Mouse (Mus musculus) CD4-positive helper T cell, adult 2 months (primary cell): ENCODE results near the gene Cacna2d4.

Experiments
- DNase-seq: peaks from one replicate; pipeline ENCODE4 v3.0.0-alpha.2; 2012; ENCODE audit warnings: low read depth, missing footprints, low spot score

The Cacna2d4 gene

GRCm38 (mm10) chr6:119220297-119220696, 16.0 kb upstream of the Cacna2d4 start:
- peak; percentile 46 for DNase-seq

- DNase-seq = no peak
These were observed 11.7 kb upstream of the Cacna2d4 start for GRCm38 (mm10) chr6:119224451-119225195.

- no peak for DNase-seq
These were observed 11.1 kb upstream of the Cacna2d4 start for GRCm38 (mm10) chr6:119225226-119225625.

- no peak for DNase-seq
These were observed 10.6 kb upstream of the Cacna2d4 start for GRCm38 (mm10) chr6:119225731-119226130.

- no peak for DNase-seq
These were observed 9.3 kb upstream of the Cacna2d4 start for GRCm38 (mm10) chr6:119227001-119227400.

- DNase-seq = no peak
These were observed 7.3 kb upstream of the Cacna2d4 start for GRCm38 (mm10) chr6:119228861-119229603.

- DNase-seq = no peak
These were observed 3.3 kb upstream of the Cacna2d4 start for GRCm38 (mm10) chr6:119233066-119233465.

- no peak for DNase-seq
These were observed 885 bp upstream of the Cacna2d4 start for GRCm38 (mm10) chr6:119235441-119235840.

- DNase-seq = no peak
These were observed 1.2 kb downstream of the Cacna2d4 start for GRCm38 (mm10) chr6:119237427-119237989.

- DNase-seq = no peak
These were observed 3.1 kb downstream of the Cacna2d4 start for GRCm38 (mm10) chr6:119239341-119240005.

GRCm38 (mm10) chr6:119240256-119240655, 3.9 kb downstream of the Cacna2d4 start:
- no peak for DNase-seq

- DNase-seq = no peak
These were observed 4.8 kb downstream of the Cacna2d4 start for GRCm38 (mm10) chr6:119240871-119241705.

- DNase-seq = no peak
These were observed 9.8 kb downstream of the Cacna2d4 start for GRCm38 (mm10) chr6:119246082-119246481.

GRCm38 (mm10) chr6:119248578-119248977, 12.3 kb downstream of the Cacna2d4 start:
- DNase-seq = no peak

GRCm38 (mm10) chr6:119249726-119250125, 13.4 kb downstream of the Cacna2d4 start:
- no peak for DNase-seq

GRCm38 (mm10) chr6:119251704-119252103, 15.4 kb downstream of the Cacna2d4 start:
- no peak for DNase-seq

- no peak for DNase-seq
These were observed 40.4 kb downstream of the Cacna2d4 start for GRCm38 (mm10) chr6:119276713-119277112.

GRCm38 (mm10) chr6:119280761-119281160, 44.4 kb downstream of the Cacna2d4 start:
- no peak for DNase-seq

GRCm38 (mm10) chr6:119301310-119301709, 65.0 kb downstream of the Cacna2d4 start:
- no peak for DNase-seq

- DNase-seq = no peak
These were observed 67.0 kb downstream of the Cacna2d4 start for GRCm38 (mm10) chr6:119303331-119303730.

GRCm38 (mm10) chr6:119307867-119308413, 71.6 kb downstream of the Cacna2d4 start:
- DNase-seq = no peak
